Mouse (Mus musculus) neural tube, embryonic 13.5 days (tissue): Measurements from ENCODE around the gene Zfp169. TPM values are rescaled to one million over a fixed set of nuclear protein-coding genes. Genes with fewer than 3 reads are reported as not detected.

Source experiments
- ATAC-seq: fragments of 200-750 bp; cut with Nextera tagmentation; 2 replicates; pipeline ENCODE4 v1.8.0; 2017; ENCODE audit warnings: low read depth, mild to moderate bottlenecking, moderate TSS enrichment, moderate library complexity
- H3K27ac ChIP-seq: fragments of 300-500 bp; sonication (generic); replicated peaks from 2 replicates; pipeline ENCODE4 v1.5.1; 2015; ENCODE audit warnings: moderate library complexity, mild to moderate bottlenecking, inconsistent platforms
- H3K27me3 ChIP-seq: fragments of 300-500 bp; sonication (generic); 2 replicates; pipeline ENCODE4 v1.6.1; 2015; ENCODE audit warnings: mild to moderate bottlenecking, inconsistent platforms
- H3K36me3 ChIP-seq: fragments of 300-500 bp; sonication (generic); 2 replicates; pipeline ENCODE4 v1.6.1; 2015; ENCODE audit warnings: mild to moderate bottlenecking, inconsistent platforms
- H3K4me1 ChIP-seq: fragments of 300-500 bp; sonication (generic); replicated peaks from 2 replicates; pipeline ENCODE4 v1.6.1; 2015; ENCODE audit warnings: inconsistent platforms
- H3K4me2 ChIP-seq: fragments of 300-500 bp; sonication (generic); 2 replicates; pipeline ENCODE4 v1.6.1; 2015; ENCODE audit warnings: inconsistent platforms, mild to moderate bottlenecking, moderate library complexity
- H3K4me3 ChIP-seq: fragments of 300-500 bp; sonication (generic); 2 replicates; pipeline ENCODE4 v1.5.1; 2015; ENCODE audit warnings: mild to moderate bottlenecking, inconsistent platforms
- H3K9ac ChIP-seq: fragments of 300-500 bp; sonication (generic); 2 replicates; pipeline ENCODE4 v1.6.1; 2015; ENCODE audit warnings: moderate library complexity, mild to moderate bottlenecking, inconsistent platforms
- H3K9me3 ChIP-seq: fragments of 300-500 bp; sonication (generic); 2 replicates; pipeline ENCODE4 v1.6.1; 2016; ENCODE audit warnings: inconsistent platforms
- WGBS: fragments of 180-500 bp; shearing (Covaris S2); methylation state at CpG from one replicate; pipeline ENCODE4 v1.1.7; 2015; 5-methylcytosine and 5-hydroxymethylcytosine counted together
- polyA plus RNA-seq: library from polyadenylated mRNA; unstranded; fragments of >200 nt; fragmentation: Nextera tagmentation; extraction: Ambion mirVana; gene quantifications from 2 replicates; pipeline ENCODE4 v1.2.1, GENCODE M21; 2015

Gene Zfp169
- polyA plus RNA-seq, 1 experiment from 2014 or later = 4.8 TPM

GRCm38 (mm10) chr13:48508661-48509060, 4.6 kb downstream of the Zfp169 start:
- ATAC-seq = no peak
- H3K9me3 ChIP-seq = no peaks in the 10 kb centered on the region
- no peak overlapping the region for H3K4me2 ChIP-seq
- no peak overlapping the region for H3K9ac ChIP-seq
- no peak overlapping the region for H3K4me3 ChIP-seq
- peaks cover 25% of the 10 kb centered on the region for H3K36me3 ChIP-seq
- 94% methylated on average over 9 of the region's 9 CpGs for WGBS
- H3K27me3 ChIP-seq = no peaks in the 10 kb centered on the region
- no peak overlapping the region for H3K27ac ChIP-seq
- peaks cover 14% of the 10 kb centered on the region for H3K4me1 ChIP-seq

DNA sequence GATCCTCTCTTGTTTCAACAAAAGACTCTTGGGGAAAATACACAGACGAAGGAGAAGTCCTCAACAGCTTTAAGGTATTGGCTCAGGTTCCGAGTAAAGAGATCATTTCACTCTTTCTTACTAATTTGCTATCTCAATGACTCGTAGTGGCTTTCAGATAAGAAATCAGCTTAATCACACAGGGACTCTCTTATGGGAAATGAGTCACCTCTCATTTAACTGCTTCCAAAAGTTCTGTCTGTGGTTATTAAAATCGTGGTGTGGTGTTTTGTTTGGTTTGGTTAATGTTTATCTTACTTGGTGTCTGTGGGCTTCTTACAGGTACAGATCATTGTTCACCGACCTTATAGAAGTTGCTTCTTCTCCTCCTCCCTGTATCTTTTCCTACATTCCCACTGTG, 10.8 kb downstream of the Zfp169 start:
- no peaks in the 10 kb centered on the region for H3K27me3 ChIP-seq
- 91% methylated on average over 5 of the region's 5 CpGs for WGBS
- no peak overlapping the region for H3K9ac ChIP-seq
- no peak overlapping the region for H3K27ac ChIP-seq
- peaks cover 15% of the 10 kb centered on the region for H3K4me1 ChIP-seq
- H3K9me3 ChIP-seq = no peaks in the 10 kb centered on the region
- ATAC-seq = no peak
- H3K36me3 ChIP-seq = peaks cover 42% of the 10 kb centered on the region
- no peak overlapping the region for H3K4me3 ChIP-seq
- H3K4me2 ChIP-seq = no peak overlapping the region

DNA sequence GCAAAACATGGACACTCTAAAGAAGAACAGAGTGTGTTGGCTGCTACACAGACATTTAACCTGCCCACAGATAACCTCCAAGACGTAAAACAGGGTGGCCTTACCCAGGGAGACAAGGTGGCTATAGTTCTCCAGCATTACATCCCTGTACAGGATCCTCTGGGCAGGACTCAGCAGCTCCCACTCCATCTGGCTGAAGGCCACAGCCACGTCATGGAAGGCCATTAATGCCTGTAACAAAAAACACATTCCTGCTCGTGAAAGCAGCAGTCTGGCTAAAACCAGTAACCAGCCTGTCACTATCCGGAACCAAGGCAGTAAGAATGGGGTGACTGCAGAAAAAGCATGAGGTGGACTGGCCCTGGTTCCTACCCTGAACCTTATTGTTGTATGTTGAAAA, 14.6 kb downstream of the Zfp169 start:
- Histone ChIP-seq H3K4me3 (no peak overlapping the region), H3K9me3 (peaks cover 4% of the 10 kb centered on the region; the same call in 1 of the 2 replicates), H3K27me3 (no peaks in the 10 kb centered on the region), H3K4me2 (no peak overlapping the region), H3K4me1 (peaks cover 17% of the 10 kb centered on the region), H3K36me3 (peaks cover 36% of the 10 kb centered on the region), H3K9ac (no peak overlapping the region), H3K27ac (no peak overlapping the region)
- 0 out of 2 replicates have a peak, but pooled peaks have one; percentile 2 for ATAC-seq
- WGBS = 64% methylated on average over 4 of the region's 4 CpGs

GRCm38 (mm10) chr13:48497693-48498221, 15.5 kb downstream of the Zfp169 start:
- no peak overlapping the region for H3K27ac ChIP-seq
- peak; percentile 100 for ATAC-seq
- H3K27me3 ChIP-seq = no peaks in the 10 kb centered on the region
- no peak overlapping the region for H3K9ac ChIP-seq
- H3K36me3 ChIP-seq = peaks cover 32% of the 10 kb centered on the region
- 7% methylated on average over 15 of the region's 15 CpGs for WGBS
- peaks cover 17% of the 10 kb centered on the region for H3K4me1 ChIP-seq
- H3K9me3 ChIP-seq = peaks cover 4% of the 10 kb centered on the region; the same call in 1 of the 2 replicates
- H3K4me2 ChIP-seq = peak overlapping the region; percentile 47
- H3K4me3 ChIP-seq = peak overlapping the region; percentile 31

GRCm38 (mm10) chr13:48493183-48493582, 20.1 kb downstream of the Zfp169 start:
- no peak overlapping the region for H3K9ac ChIP-seq
- peaks cover 69% of the 10 kb centered on the region for H3K36me3 ChIP-seq
- H3K27me3 ChIP-seq = no peaks in the 10 kb centered on the region
- no peak overlapping the region for H3K4me3 ChIP-seq
- H3K9me3 ChIP-seq = peaks cover 8% of the 10 kb centered on the region; the same call in 1 of the 2 replicates
- H3K4me1 ChIP-seq = peaks cover 10% of the 10 kb centered on the region
- no peak overlapping the region for H3K4me2 ChIP-seq
- ATAC-seq = no peak
- 84% methylated on average over 4 of the region's 5 CpGs for WGBS
- H3K27ac ChIP-seq = no peak overlapping the region

DNA sequence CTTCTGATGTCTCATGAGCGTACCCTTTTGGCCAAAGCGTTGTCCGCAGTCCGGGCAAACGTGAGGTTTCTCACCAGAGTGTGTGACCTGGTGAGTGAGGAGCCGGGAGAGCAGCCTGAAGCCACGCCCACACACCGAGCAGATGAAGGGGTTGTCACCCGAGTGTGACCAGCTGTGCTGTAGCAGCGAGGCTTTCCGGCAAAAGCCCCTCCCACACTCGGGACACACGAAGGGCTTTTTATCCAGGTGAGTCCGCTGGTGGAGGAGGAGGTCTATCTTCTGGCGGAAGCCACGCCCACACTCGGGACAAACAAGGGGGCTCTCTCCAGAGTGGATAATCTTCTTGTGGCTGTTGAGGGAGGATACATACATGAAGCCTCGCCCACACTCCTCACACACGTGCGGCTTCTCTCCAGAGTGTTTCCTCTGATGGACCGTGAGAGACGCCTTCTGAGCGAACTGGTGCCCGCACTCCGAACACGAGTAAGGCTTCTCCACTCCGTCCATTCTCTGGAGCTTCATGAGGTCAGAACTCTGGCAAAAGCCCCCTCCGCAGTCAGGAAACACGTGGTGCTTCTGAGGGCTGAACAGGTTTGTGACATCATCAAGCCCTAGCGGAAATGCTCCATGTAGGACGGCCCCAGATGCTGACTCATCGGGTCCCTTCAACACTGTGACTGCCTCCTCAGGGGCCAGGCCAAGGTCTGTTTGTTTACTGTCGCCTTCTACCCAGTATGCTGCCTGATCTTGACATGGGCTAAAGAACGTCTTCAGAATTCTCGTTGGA, 22.7 kb downstream of the Zfp169 start:
- Histone ChIP-seq H3K4me1 (no peaks in the 10 kb centered on the region), H3K4me2 (no peak overlapping the region), H3K36me3 (peaks cover 75% of the 10 kb centered on the region), H3K4me3 (no peak overlapping the region), H3K27me3 (no peaks in the 10 kb centered on the region), H3K27ac (no peak overlapping the region), H3K9me3 (peaks cover 5% of the 10 kb centered on the region; the same call in 1 of the 2 replicates), H3K9ac (no peak overlapping the region)
- 92% methylated on average over 35 of the region's 35 CpGs for whole genome bisulfite sequencing
- ATAC-seq = no peak

DNA sequence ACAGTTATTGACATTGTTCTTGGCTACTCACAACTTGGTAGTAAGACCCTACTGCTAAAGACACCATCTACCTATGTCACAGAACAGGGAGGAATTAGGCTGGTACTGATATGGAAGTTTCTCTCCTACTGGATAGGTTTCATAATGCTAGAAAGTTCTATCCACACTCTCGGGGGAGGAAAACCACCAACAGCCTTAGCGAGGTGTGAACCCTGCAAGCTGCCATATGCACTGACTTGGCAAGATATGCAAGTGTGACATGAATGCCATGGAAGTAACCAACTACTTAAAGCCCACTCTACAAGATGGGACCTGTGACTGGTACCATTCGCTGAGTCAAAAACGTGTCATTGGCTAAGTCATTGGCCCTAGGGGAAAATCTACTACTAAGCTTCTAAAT, 29.6 kb downstream of the Zfp169 start:
- peaks cover 35% of the 10 kb centered on the region for H3K36me3 ChIP-seq
- H3K4me3 ChIP-seq = no peak overlapping the region
- no peaks in the 10 kb centered on the region for H3K4me1 ChIP-seq
- WGBS = 93% methylated on average over 4 of the region's 4 CpGs
- no peak for ATAC-seq
- H3K4me2 ChIP-seq = no peak overlapping the region
- H3K27me3 ChIP-seq = no peaks in the 10 kb centered on the region
- H3K27ac ChIP-seq = no peak overlapping the region
- no peaks in the 10 kb centered on the region for H3K9me3 ChIP-seq
- no peak overlapping the region for H3K9ac ChIP-seq

- no peak for ATAC-seq
These were observed 44.5 kb downstream of the Zfp169 start for GRCm38 (mm10) chr13:48468656-48469180.

DNA sequence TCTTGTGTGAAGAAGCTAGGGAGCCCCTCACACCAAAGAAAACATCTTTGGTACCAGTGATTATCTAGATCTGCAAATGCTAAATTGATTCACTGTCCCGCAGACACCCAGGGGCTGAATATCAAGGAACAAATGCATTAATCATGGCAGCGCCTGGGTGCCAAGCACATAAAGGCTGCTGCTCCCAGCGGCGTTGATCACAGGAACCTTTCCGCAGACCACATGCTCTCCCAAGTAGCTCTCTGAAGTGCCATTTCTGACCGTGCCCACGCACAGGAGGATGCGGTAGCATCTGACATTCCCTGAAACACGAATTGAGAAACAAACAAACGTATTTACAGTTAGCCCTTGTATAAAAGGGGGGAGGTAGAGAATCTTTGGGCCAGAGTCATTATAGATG, 47.1 kb downstream of the Zfp169 start:
- no peaks in the 10 kb centered on the region for H3K9me3 ChIP-seq
- peaks cover 31% of the 10 kb centered on the region for H3K4me1 ChIP-seq
- H3K9ac ChIP-seq = peak overlapping the region; percentile 47; the same call in 1 of the 2 replicates
- peak overlapping the region; percentile 81 for H3K27ac ChIP-seq
- no peaks in the 10 kb centered on the region for H3K27me3 ChIP-seq
- no peak; the same call in 1 of the 2 replicates for ATAC-seq
- WGBS = 19% methylated on average over 10 of the region's 10 CpGs
- H3K4me3 ChIP-seq = no peak overlapping the region
- H3K36me3 ChIP-seq = no peaks in the 10 kb centered on the region
- peak overlapping the region; percentile 25; the same call in 1 of the 2 replicates for H3K4me2 ChIP-seq

More at GRCm38 (mm10) chr13:48468656-48469180, 44.5 kb downstream of the Zfp169 start:
- Histone ChIP-seq H3K27ac (no peak overlapping the region), H3K36me3 (no peaks in the 10 kb centered on the region), H3K4me2 (no peak overlapping the region), H3K27me3 (no peaks in the 10 kb centered on the region), H3K9ac (no peak overlapping the region), H3K4me3 (no peak overlapping the region), H3K4me1 (peaks cover 31% of the 10 kb centered on the region), H3K9me3 (no peaks in the 10 kb centered on the region)
- WGBS = 68% methylated on average over 15 of the region's 15 CpGs

- ATAC-seq = peak; percentile 63
- 9% methylated on average over 4 of the region's 4 CpGs for WGBS
- Histone ChIP-seq H3K4me2 (no peak overlapping the region), H3K4me3 (no peak overlapping the region), H3K4me1 (peaks cover 31% of the 10 kb centered on the region), H3K27ac (peak overlapping the region; percentile 38; the same call in 1 of the 2 replicates), H3K27me3 (no peaks in the 10 kb centered on the region), H3K36me3 (no peaks in the 10 kb centered on the region), H3K9ac (no peak overlapping the region), H3K9me3 (no peaks in the 10 kb centered on the region)
These were observed 49.1 kb downstream of the Zfp169 start for GRCm38 (mm10) chr13:48464170-48464569.

- no peak for ATAC-seq
- Histone ChIP-seq H3K9me3 (no peaks in the 10 kb centered on the region), H3K36me3 (no peaks in the 10 kb centered on the region), H3K4me2 (no peak overlapping the region), H3K27ac (no peak overlapping the region), H3K9ac (no peak overlapping the region), H3K4me3 (no peak overlapping the region), H3K4me1 (peaks cover 3% of the 10 kb centered on the region; the same call in 1 of the 2 replicates), H3K27me3 (no peaks in the 10 kb centered on the region)
- 88% methylated on average over 5 of the region's 5 CpGs for WGBS
These were observed 54.0 kb downstream of the Zfp169 start for GRCm38 (mm10) chr13:48459280-48459679.

DNA sequence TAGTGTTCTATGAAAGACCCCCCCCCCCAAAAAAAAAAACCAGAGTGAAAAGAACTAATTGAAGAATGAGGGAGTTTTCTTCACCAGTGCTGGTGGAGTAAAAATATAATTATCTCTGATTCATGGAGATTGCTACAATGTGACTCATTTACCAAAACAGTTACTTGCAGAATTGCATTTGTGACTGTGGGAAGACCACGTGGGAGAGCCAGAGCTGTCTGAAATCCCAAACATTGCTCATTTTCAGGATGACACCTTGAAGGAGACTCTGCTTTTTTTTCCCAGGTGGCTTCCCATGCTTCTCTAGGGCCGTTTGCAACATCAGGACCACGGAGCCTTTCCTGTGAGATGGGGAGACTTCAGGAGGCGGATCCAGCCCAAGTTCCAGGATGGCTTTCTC, 65.1 kb downstream of the Zfp169 start:
- Histone ChIP-seq H3K9me3 (no peaks in the 10 kb centered on the region), H3K36me3 (no peaks in the 10 kb centered on the region), H3K9ac (no peak overlapping the region), H3K27ac (no peak overlapping the region), H3K4me1 (no peaks in the 10 kb centered on the region), H3K4me3 (no peak overlapping the region), H3K27me3 (no peaks in the 10 kb centered on the region), H3K4me2 (no peak overlapping the region)
- WGBS = 49% methylated on average over 4 of the region's 4 CpGs
- no peak for ATAC-seq
